Mouse (Mus musculus) testis, adult 2 months (tissue): Measurements from ENCODE around the gene Unc5cl.

Experiments
- CTCF ChIP-seq: fragments of 200-500 bp; IDR thresholded peaks from 2 replicates; pipeline ENCODE4 v1.5.1; 2012; ENCODE audit warnings: low read depth, mild to moderate bottlenecking, inconsistent platforms, low read length, moderate library complexity; ENCODE audit not compliant: control insufficient read depth, insufficient read depth, insufficient replicate concordance
- POLR2A ChIP-seq: fragments of 200-500 bp; IDR thresholded peaks from 2 replicates; pipeline ENCODE4 v1.6.1; 2012; ENCODE audit warnings: low read depth, mild to moderate bottlenecking, inconsistent platforms, low read length, moderate library complexity; ENCODE audit not compliant: control insufficient read depth

DNA sequence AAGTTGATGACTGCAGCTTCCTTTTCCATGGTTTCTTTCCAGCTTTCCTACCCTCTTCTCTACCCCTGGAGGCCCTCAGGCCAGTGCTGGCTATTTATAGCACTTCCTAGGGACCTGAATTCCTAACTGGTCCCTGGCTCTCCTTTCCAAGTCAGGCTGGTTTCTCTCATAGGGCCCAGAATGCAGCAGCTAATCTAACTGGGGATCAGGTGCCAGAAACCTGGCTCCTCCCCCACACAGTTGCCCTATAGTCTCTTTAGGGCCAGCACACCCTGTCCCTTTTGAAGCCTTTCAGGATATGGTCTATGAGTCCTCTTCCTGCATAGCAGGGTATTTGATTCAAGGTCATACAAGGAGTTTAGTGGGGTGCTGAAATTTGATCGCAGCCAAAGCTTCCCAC, 18.2 kb upstream of the Unc5cl start:
- TF ChIP-seq CTCF (no peak), POLR2A (no peak)
